Mouse (Mus musculus): Measurements from ENCODE around the gene Arhgef7.
A peak's percentile ranks its signal among the peaks of the same experiment; 100 is the strongest.

Arhgef7 gene

GRCm38 (mm10) chr8:11797729-11798479, 70.4 kb downstream of the Arhgef7 start:
- peak in 1 of 2 experiments; percentile 64 for DNase-seq (ENCODE audit: low spot score in 2 of 2)

- DNase-seq (ENCODE audit: low spot score in 2 of 2), result no peak
Measured at GRCm38 (mm10) chr8:11798480-11798867, 71.0 kb downstream of the Arhgef7 start.

- no peak for DNase-seq (ENCODE audit: low spot score in 2 of 2)
Measured at GRCm38 (mm10) chr8:11799098-11799497, 71.6 kb downstream of the Arhgef7 start.

GRCm38 (mm10) chr8:11800481-11800880, 73.0 kb downstream of the Arhgef7 start:
- no peak for DNase-seq (ENCODE audit: low spot score in 2 of 2)

GRCm38 (mm10) chr8:11801571-11801970, 74.0 kb downstream of the Arhgef7 start:
- no peak for DNase-seq (ENCODE audit: low spot score in 2 of 2)

- DNase-seq (ENCODE audit: low spot score in 2 of 2), result no peak
Measured at GRCm38 (mm10) chr8:11804914-11805313, 77.4 kb downstream of the Arhgef7 start.

GRCm38 (mm10) chr8:11806252-11806651, 78.7 kb downstream of the Arhgef7 start:
- no peak for DNase-seq (ENCODE audit: low spot score in 2 of 2)

- no peak for DNase-seq (ENCODE audit: low spot score in 2 of 2)
Measured at GRCm38 (mm10) chr8:11807361-11807760, 79.8 kb downstream of the Arhgef7 start.

- no peak for DNase-seq (ENCODE audit: low spot score in 2 of 2)
Measured at GRCm38 (mm10) chr8:11808047-11808446, 80.5 kb downstream of the Arhgef7 start.

GRCm38 (mm10) chr8:11810426-11810825, 82.9 kb downstream of the Arhgef7 start:
- DNase-seq (ENCODE audit: low spot score in 2 of 2), result no peak

- DNase-seq (ENCODE audit: low spot score in 2 of 2), result no peak
Measured at GRCm38 (mm10) chr8:11813801-11814200, 86.3 kb downstream of the Arhgef7 start.

GRCm38 (mm10) chr8:11815206-11815605, 87.7 kb downstream of the Arhgef7 start:
- DNase-seq (ENCODE audit: low spot score in 2 of 2), result no peak

- no peak for DNase-seq (ENCODE audit: low spot score in 2 of 2)
Measured at GRCm38 (mm10) chr8:11820136-11820535, 92.6 kb downstream of the Arhgef7 start.

- DNase-seq (ENCODE audit: low spot score in 2 of 2), result no peak
Measured at GRCm38 (mm10) chr8:11820568-11820967, 93.0 kb downstream of the Arhgef7 start.

- no peak for DNase-seq (ENCODE audit: low spot score in 2 of 2)
Measured at GRCm38 (mm10) chr8:11821451-11822206, 94.1 kb downstream of the Arhgef7 start.

GRCm38 (mm10) chr8:11822550-11823060, 95.1 kb downstream of the Arhgef7 start:
- no peak for DNase-seq (ENCODE audit: low spot score in 2 of 2)

GRCm38 (mm10) chr8:11825756-11826155, 98.2 kb downstream of the Arhgef7 start:
- no peak for DNase-seq (ENCODE audit: low spot score in 2 of 2)

GRCm38 (mm10) chr8:11827312-11827711, 99.8 kb downstream of the Arhgef7 start:
- no peak for DNase-seq (ENCODE audit: low spot score in 2 of 2)

- DNase-seq (ENCODE audit: low spot score in 2 of 2), result no peak
Measured at GRCm38 (mm10) chr8:11830214-11831046, 102.9 kb downstream of the Arhgef7 start.

GRCm38 (mm10) chr8:11831174-11831573, 103.7 kb downstream of the Arhgef7 start:
- DNase-seq (ENCODE audit: low spot score in 2 of 2), result no peak

- no peak for DNase-seq (ENCODE audit: low spot score in 2 of 2)
Measured at GRCm38 (mm10) chr8:11831939-11832338, 104.4 kb downstream of the Arhgef7 start.

GRCm38 (mm10) chr8:11833157-11833556, 105.6 kb downstream of the Arhgef7 start:
- no peak for DNase-seq (ENCODE audit: low spot score in 2 of 2)

All from frontal cortex, postnatal 10 days (tissue).